Mouse (Mus musculus) monocyte, adult 2 months (primary cell): ENCODE data around the gene Utp3.
"Not testable (repeated sequence)": the region's sequence is repeated elsewhere in the genome, so short reads cannot be mapped to it uniquely, and the experiment has no call there.

ENCODE experiments used
- DNase-seq, 2 experiments: peaks; one replicate each; pipeline ENCODE4 v3.0.0; 2022; ENCODE audit warnings: low spot score in 2 of 2, low read depth in 1 of 2

Gene Utp3

DNA sequence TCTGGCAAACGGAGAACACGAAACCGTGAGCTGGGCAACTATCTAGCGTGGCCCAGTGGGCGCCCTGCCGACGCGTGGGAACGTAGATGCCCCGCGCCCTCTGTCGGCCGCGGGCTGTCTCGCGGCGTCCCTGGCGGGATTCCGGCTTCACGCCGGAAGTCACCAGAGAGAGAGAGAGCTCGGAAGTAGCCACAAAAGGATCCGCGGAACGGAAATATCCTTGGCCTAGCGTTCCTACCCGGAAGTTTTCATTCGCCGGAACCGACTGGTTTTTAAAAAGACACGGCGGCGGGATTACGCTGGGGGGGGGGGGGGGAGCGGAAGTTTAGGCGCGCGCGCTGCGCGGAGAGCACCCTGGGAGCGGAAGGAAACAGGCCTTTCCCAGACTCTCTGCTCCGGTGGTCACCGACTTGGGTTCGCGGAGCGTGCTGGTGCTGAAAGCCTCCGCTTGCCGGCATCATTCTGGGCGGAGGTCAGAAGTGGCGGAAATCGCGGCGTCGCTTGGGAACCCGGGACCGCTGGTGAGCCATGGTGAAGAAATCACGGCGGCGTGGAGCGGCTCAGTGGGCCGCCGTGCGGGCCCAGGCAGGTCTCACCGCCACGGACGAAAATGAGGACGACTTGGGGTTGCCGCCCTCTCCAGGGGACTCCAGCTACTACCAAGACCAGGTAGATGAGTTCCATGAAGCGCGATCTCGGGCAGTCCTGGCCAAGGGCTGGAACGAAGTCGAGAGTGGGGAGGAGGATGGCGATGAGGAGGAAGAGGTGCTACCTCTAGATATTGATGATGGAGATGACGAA lies at the start of gene Utp3:
Gene Utp3, plus strand, starts transcription at position 377 of the 801 bp plus-strand sequence.
- DNase-seq = peak; percentile 80 to 89

DNA sequence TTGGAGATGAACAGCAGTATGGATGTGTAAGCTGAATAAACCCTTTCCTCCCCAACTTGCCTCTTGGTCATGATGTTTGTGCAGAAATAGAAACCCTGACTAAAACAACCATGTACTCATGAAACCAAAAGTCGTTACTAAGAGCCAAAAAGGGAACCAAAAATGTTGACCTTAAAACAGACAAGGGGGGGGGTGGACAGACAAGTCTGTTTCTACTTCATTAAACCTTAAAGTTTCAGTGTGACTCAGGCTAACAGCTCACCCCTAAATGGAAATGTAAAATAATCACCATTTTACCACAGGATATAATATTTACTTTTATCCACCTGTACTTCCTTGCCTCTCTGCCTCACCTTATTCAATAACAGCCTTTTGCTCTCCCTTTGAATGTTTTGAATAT lies 45.7 kb upstream of the Utp3 start:
- no peak for DNase-seq

DNA sequence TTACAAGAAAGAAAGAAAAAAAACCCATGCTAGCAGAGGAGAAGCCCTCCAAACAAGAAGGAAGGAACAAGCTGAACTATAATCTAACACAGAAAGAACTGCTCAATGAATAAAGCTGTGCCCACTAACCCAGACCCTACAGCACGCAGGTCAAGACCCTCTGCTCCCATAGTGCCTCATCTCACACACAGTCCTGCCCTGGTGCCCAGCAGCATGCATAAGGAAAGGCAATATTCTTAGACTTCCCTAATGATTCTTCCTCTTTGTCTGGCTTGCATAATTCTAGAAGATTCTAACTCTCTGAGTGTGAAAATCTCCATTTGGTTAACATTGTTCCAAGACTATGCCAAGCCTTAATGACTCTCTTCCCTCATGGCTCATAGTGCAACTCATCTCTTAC lies 45.3 kb upstream of the Utp3 start:
- DNase-seq = peak in 1 of 2 experiments; percentile 4

- DNase-seq = no peak
Measured at GRCm38 (mm10) chr5:88519232-88519631, 35.0 kb upstream of the Utp3 start.

GRCm38 (mm10) chr5:88527657-88528056 lies 26.6 kb upstream of the Utp3 start, which contains the start of gene Jchain:
Gene Jchain (minus strand): TSS chr5:88527891.
- DNase-seq = no peak

- no peak for DNase-seq
Measured at GRCm38 (mm10) chr5:88530908-88531307, 23.4 kb upstream of the Utp3 start.

GRCm38 (mm10) chr5:88534697-88535096 lies 19.6 kb upstream of the Utp3 start:
- DNase-seq = no peak

GRCm38 (mm10) chr5:88540845-88541244 lies 13.4 kb upstream of the Utp3 start:
- DNase-seq = no peak

DNA sequence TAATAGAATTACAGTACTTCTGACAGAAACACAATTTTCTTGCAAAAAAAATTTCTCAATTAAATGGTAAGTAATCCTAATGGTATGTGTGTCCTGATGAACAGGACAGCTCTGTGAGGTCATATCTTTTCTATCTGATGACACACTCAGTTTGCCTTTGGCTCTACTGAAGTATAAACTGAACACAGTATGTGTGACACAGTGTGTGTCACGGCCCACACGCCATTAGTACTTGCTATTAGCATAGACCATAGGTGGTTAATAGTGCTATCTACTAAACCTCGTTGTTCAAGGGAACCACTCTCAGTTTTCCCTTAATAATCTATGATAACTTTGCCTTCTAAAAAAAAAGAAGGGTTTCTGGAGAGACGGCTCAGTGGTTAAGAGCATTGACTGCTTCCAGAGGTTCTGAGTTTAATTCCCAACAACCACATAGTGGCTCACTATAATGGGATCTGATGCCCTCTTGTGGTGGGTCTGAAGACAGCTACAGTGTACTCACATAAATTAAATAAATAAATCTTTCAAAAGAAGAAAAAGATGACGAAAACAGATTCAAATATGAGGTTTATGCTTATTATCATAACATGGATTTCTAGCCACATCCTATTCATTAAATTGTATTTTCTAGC lies 11.5 kb upstream of the Utp3 start:
- no peak for DNase-seq

DNA sequence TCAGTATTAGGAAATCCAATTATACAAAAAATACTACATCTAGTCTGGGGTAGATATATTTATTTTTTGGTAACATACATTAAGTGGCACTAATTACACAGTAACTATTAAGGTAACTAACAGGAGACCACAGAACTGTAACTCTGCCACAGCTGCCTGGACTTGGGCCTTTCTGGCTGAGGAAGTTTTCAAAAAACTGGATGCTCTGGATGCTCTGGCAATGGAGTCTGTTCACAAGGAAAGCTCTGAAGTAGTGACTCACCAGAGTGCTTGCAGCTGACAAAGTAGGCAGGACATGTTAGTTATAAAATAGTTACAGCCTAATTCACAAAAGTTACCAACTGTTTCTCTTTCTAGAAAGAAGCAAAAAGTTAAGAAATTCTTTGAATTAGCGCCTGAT lies 9.9 kb upstream of the Utp3 start:
- not testable (repeated sequence) for DNase-seq

DNA sequence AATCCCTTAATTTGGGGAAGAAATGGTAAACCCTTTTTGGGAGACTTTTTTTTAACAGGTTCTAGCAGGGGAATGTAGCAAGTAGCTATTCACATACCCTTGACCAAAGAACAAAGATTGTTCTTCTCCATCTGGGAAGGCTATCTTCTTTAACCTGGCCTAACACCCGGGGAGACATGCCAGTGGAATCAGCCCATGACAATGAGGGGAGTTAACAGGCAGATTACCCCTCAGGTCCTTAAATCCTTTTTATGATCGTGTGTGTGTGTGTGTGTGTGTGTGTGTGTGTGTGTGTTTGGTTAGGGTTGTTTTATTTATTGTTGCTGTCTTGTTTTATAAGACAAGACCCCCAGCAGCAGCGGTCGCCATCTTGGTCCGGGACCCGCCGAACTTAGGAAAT lies 8.7 kb upstream of the Utp3 start:
- DNase-seq = no peak

GRCm38 (mm10) chr5:88553271-88554085 lies 784 bp upstream of the Utp3 start:
- no peak for DNase-seq

DNA sequence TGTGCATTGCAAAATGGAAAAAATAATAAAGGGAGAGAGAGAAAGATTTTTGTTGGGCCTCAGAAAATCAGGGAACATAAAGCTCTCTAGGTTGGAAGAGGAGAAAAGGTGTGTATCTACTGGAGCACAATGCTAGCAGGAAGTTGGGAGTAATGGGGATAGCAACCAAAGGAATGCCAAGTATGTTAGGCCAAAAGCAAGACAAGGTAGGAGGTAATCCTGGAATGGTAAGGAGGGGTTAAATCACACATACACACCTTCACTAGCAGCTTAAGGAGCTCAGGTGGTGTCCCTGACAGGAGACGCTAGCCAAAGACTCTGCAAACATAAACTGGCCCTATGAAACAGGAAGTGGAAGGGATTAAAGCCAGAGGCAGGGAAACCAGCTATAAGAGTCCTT lies 4.7 kb downstream of the Utp3 start:
- no peak for DNase-seq

GRCm38 (mm10) chr5:88561080-88561814 lies 7.0 kb downstream of the Utp3 start:
- DNase-seq = no peak

DNA sequence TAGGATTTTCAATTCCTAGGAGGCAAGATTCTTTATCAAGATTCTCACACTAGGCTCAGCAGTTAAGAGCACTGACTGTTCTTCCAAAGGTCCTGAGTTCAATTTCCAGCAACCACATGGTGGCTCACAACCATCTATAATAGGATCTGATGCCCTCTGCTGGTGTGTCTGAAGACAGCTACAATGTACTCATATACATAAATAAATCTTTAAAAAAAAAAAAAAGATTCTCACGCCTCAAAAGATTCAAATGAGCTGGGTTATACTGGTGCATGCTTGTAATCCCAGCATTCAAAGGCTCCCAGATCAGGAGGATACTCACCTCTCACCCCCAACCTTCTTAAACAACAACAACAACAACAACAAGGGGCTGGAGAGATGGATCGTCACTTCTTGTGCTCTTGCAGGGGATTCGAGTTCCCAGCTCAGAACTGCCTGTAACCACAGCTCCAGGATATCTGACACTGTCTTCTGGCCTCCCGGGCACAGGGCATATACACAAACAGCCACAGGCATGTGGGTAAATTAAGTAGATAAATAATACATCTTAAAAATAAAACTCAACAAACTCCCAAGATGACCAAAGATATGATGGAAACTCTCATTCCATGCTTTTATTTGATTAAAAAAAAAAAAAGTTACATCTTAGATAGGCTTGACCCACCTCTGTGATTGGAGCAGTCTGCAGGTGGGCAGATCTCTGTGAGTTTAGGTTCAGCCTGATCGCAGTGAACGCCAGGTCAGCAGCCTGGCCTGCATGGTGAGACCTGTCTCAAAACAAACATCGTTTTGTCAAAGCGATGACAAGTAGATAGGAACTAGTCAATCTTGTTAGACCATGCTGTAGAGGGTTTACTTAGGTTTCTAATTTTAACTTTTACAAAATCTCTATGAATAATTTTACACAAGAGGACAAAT lies 8.9 kb downstream of the Utp3 start:
- DNase-seq = no peak

DNA sequence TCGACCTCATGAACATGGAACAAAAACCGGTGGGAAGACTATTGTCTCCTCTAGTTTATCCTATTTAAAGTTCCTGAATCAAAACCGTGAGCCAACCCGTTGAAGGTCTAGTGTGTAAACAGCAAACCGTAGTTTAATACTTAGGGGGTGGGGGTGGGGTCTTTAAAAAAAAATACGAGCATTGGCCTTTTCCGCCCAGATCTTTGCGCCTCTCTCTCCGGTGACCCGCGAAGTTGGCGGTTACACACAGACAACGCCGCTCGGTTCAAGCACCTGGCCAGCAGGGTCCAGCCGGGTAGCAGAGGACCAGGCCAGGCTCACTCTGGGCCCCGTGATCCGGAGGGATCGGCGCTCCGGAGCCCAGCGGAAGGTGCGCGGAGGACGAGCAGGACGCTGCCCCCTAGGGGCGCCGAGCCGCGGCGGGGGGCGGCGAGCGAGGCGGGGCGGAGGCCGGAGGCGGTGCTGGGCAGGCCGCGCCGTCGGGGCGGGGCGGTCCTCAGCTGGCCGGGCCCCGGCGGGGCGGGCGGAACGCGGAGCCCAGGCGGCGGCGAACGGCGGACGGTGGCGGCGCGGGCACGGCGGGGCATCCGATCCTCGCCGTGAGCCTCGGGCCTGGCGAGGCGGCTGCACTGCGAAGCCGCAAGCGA lies 10.4 kb downstream of the Utp3 start, which contains the start of gene Rufy3:
Gene Rufy3, plus strand, starts transcription at position 540 of the 647 bp plus-strand sequence.
- peak; percentile 27 to 70 for DNase-seq

GRCm38 (mm10) chr5:88565148-88566033 lies 11.1 kb downstream of the Utp3 start:
- peak in 1 of 2 experiments; percentile 22 for DNase-seq
